Mouse (Mus musculus): ENCODE results near the gene Slc9a3. TPM values are rescaled to one million over a fixed set of nuclear protein-coding genes. Genes with fewer than 3 reads are reported as not detected.

The Slc9a3 gene
- polyA plus RNA-seq, 1 experiment from 2014 or later = 0.30 TPM

DNA sequence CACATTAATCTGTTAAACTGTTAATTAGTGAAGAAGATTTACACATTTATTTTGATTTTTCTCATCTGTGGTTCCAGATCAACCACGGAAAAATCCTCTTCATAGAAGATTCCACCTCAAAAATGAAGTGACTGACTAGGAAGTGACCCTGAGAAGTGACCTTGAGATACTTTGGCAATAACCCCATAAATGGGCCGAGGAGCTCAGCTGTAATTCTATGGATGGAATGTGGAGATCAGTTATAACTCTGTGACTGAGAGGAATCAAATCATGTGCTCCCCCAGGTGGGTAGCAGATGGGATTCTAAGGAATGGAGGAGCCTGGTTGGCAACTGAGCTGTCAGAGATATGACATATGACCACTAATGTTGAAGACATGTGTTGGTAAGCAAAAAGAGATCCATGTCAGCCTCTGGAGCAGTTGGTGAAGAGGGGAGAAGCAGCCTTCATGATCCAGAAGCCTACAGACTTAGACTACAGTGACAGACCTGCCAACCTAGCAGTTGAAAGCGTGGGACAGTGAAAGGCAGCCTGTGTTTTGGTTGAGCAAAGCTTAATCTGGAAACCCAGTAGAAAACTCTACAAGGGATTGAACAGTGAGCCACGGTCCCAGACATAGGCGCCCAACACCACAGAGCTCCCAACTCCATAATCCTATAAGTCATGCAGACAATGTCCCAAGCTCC lies 61.9 kb downstream of the Slc9a3 start:
- Histone ChIP-seq H3K4me2 (ENCODE audit: low read length) (no peak overlapping the region), H3K9ac (ENCODE audit: low read length) (no peak overlapping the region), H3K9me3 (ENCODE audit: control insufficient read depth, low read length) (no peaks in the 10 kb centered on the region), H3K4me1 (ENCODE audit: control insufficient read depth in 2 of 2, insufficient read depth in 2 of 2, low read length in 2 of 2) (no peaks in the 10 kb centered on the region), H3K27ac (replicated peaks in 1 of 2; ENCODE audit: control insufficient read depth in 1 of 2, insufficient read depth in 1 of 2, low read depth in 2 of 2, low read length in 2 of 2) (no peak overlapping the region), H3K4me3 (ENCODE audit: control insufficient read depth in 1 of 2, insufficient read depth in 1 of 2, low read depth in 1 of 2, low read length in 2 of 2) (no peak overlapping the region), H3K36me3 (ENCODE audit: control insufficient read depth, insufficient read depth, low read length) (peaks cover 71% of the 10 kb centered on the region), H3K27me3 (ENCODE audit: control insufficient read depth, insufficient read depth, low read length) (no peaks in the 10 kb centered on the region)
- 92% methylated on average over 5 of the region's 5 CpGs for WGBS
- no peak for ATAC-seq (ENCODE audit: insufficient number of reproducible peaks, insufficient read depth, low FRiP score, low read depth)

DNA sequence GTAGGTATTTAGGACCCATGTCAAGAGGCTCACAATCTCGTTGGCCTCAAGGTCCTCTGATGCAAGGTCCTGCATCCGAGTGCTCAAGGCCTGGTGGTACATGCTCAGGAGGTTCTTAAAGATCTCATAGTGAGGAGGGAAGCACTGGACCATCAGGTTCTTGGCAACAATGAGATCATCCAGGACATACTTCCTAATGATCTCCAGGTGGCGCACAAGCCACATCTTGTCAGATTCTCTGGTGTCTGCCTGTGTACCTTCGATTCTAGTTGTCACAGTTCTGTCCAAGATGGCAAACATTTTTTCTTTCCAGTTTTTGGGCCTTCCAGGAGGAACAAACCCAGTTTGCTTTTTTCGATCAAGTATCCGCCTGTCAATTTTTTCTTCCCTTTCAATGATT lies 71.4 kb downstream of the Slc9a3 start:
- peaks cover 84% of the 10 kb centered on the region for H3K36me3 ChIP-seq (ENCODE audit: control insufficient read depth, insufficient read depth, low read length)
- WGBS = 77% methylated on average over 6 of the region's 6 CpGs
- H3K4me3 ChIP-seq (ENCODE audit: control insufficient read depth in 1 of 2, insufficient read depth in 1 of 2, low read depth in 1 of 2, low read length in 2 of 2) = no peak overlapping the region

DNA sequence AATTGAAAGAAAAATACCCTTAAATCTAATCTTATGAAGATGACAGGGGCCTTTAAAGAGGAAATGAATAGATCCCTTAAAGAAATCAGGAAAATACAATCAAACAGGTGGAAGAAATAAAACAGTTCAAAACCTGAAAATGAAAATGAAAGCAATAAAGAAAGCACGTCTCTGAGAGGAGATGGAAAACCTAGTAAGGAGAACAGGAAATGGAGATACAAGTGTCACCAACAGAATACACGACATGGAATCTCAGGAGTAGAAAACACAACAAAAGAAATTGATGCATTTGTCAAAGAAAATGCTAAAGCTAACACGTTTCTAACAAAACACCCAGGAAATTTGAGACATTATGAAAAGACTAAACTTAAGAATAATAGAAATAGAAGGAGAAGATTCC lies 75.2 kb downstream of the Slc9a3 start:
- no peak overlapping the region for H3K27ac ChIP-seq (replicated peaks in 1 of 2; ENCODE audit: control insufficient read depth in 1 of 2, insufficient read depth in 1 of 2, low read depth in 2 of 2, low read length in 2 of 2)
- H3K36me3 ChIP-seq (ENCODE audit: control insufficient read depth, insufficient read depth, low read length) = peaks cover 66% of the 10 kb centered on the region
- H3K9me3 ChIP-seq (ENCODE audit: control insufficient read depth, low read length) = no peaks in the 10 kb centered on the region
- ATAC-seq (ENCODE audit: insufficient number of reproducible peaks, insufficient read depth, low FRiP score, low read depth) = no peak
- no peaks in the 10 kb centered on the region for H3K4me1 ChIP-seq (ENCODE audit: control insufficient read depth in 2 of 2, insufficient read depth in 2 of 2, low read length in 2 of 2)
- no peak overlapping the region for H3K4me3 ChIP-seq (ENCODE audit: control insufficient read depth in 1 of 2, insufficient read depth in 1 of 2, low read depth in 1 of 2, low read length in 2 of 2)
- no peak overlapping the region for H3K4me2 ChIP-seq (ENCODE audit: low read length)
- no peaks in the 10 kb centered on the region for H3K27me3 ChIP-seq (ENCODE audit: control insufficient read depth, insufficient read depth, low read length)
- 75% methylated on average over 3 of the region's 3 CpGs for WGBS
- H3K9ac ChIP-seq (ENCODE audit: low read length) = no peak overlapping the region

More for the DNA sequence above, 71.4 kb downstream of the Slc9a3 start:
- Histone ChIP-seq H3K27me3 (ENCODE audit: control insufficient read depth, insufficient read depth, low read length) (no peaks in the 10 kb centered on the region), H3K9ac (ENCODE audit: low read length) (no peak overlapping the region), H3K4me1 (ENCODE audit: control insufficient read depth in 2 of 2, insufficient read depth in 2 of 2, low read length in 2 of 2) (no peaks in the 10 kb centered on the region), H3K9me3 (ENCODE audit: control insufficient read depth, low read length) (no peaks in the 10 kb centered on the region), H3K4me2 (ENCODE audit: low read length) (no peak overlapping the region), H3K27ac (replicated peaks in 1 of 2; ENCODE audit: control insufficient read depth in 1 of 2, insufficient read depth in 1 of 2, low read depth in 2 of 2, low read length in 2 of 2) (no peak overlapping the region)
- no peak for ATAC-seq (ENCODE audit: insufficient number of reproducible peaks, insufficient read depth, low FRiP score, low read depth)

DNA sequence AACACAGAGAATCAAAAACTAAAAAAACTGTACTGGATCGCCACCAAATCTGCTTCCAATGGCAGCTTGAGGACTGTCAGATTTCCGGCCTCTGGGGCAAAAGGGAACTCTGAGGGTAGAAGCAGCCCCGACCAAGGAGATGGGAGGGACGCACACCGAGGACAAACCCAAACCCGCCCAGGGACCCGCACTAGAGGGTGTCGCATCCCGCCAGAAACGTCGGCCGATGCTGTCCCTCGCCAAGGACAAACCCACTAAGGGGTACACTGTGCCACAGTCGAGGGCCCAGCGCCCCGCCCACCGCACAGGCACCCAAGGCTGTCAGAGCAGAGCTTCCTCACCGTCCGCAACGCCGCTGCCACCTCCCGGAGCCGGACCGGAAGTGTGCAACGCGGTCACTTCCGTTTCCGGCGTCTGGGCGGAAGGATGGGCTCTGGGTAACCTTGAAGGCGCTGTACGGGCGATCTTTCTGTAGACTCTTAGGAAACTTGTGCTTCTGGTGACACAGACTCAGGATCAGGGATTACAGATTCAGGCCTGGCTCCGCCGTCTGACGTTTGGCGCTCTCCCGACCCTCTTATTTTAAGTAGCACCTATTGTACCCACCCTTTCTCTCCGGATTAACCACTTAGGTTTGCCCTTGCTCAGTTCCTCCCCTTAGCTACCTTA lies 87.2 kb downstream of the Slc9a3 start, which contains the start of gene Exoc3:
Gene Exoc3, minus strand, starts transcription at position 416 of the 669 bp plus-strand sequence.
- Histone ChIP-seq H3K27ac (replicated peaks in 1 of 2; ENCODE audit: control insufficient read depth in 1 of 2, insufficient read depth in 1 of 2, low read depth in 2 of 2, low read length in 2 of 2) (peak within 1 kb of the TSS; percentile 95 to 99), H3K9me3 (ENCODE audit: control insufficient read depth, low read length) (no peaks in the 10 kb centered on the region), H3K27me3 (ENCODE audit: control insufficient read depth, insufficient read depth, low read length) (no peaks in the 10 kb centered on the region), H3K4me1 (ENCODE audit: control insufficient read depth in 2 of 2, insufficient read depth in 2 of 2, low read length in 2 of 2) (peaks cover 3 to 13% of the 10 kb centered on the region in 2 experiments), H3K4me3 (ENCODE audit: control insufficient read depth in 1 of 2, insufficient read depth in 1 of 2, low read depth in 1 of 2, low read length in 2 of 2) (peak within 1 kb of the TSS; percentile 81 to 99), H3K9ac (ENCODE audit: low read length) (peak within 1 kb of the TSS; percentile 86), H3K4me2 (ENCODE audit: low read length) (peak within 1 kb of the TSS; percentile 83), H3K36me3 (ENCODE audit: control insufficient read depth, insufficient read depth, low read length) (peaks cover 33% of the 10 kb centered on the region)
- WGBS = 0% methylated on average over 37 of the region's 39 CpGs
- peak; percentile 90 for ATAC-seq (ENCODE audit: insufficient number of reproducible peaks, insufficient read depth, low FRiP score, low read depth)

DNA sequence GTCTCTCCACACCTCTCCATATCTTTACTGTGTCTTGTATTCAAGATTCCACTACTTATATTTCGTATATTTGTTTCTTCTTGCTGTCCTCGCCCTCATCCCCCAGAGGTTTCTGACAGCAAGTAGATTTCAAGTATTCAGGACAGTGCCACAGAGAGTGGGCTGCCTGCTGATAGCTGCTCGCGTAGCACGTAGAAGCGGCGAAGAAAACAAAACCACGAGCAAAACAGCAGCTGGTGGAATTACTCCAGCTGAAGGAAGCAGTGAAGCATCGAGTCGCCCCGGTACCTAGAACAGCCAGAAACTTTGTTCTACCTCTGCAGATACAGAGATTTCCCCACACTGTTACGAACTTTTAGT lies 87.7 kb downstream of the Slc9a3 start:
- Histone ChIP-seq H3K4me2 (ENCODE audit: low read length) (peak overlapping the region; percentile 83), H3K4me3 (ENCODE audit: control insufficient read depth in 1 of 2, insufficient read depth in 1 of 2, low read depth in 1 of 2, low read length in 2 of 2) (peak overlapping the region; percentile 81 to 99), H3K4me1 (ENCODE audit: control insufficient read depth in 2 of 2, insufficient read depth in 2 of 2, low read length in 2 of 2) (peaks cover 3 to 13% of the 10 kb centered on the region in 2 experiments), H3K9ac (ENCODE audit: low read length) (peak overlapping the region; percentile 86), H3K9me3 (ENCODE audit: control insufficient read depth, low read length) (no peaks in the 10 kb centered on the region), H3K27ac (replicated peaks in 1 of 2; ENCODE audit: control insufficient read depth in 1 of 2, insufficient read depth in 1 of 2, low read depth in 2 of 2, low read length in 2 of 2) (peak overlapping the region; percentile 95 to 99), H3K27me3 (ENCODE audit: control insufficient read depth, insufficient read depth, low read length) (0 out of 2 replicates have a peak, but pooled peaks cover 5% of the 10 kb centered on the region), H3K36me3 (ENCODE audit: control insufficient read depth, insufficient read depth, low read length) (peaks cover 28% of the 10 kb centered on the region)
- 20% methylated on average over 12 of the region's 12 CpGs for WGBS
- ATAC-seq (ENCODE audit: insufficient number of reproducible peaks, insufficient read depth, low FRiP score, low read depth) = 0 out of 2 replicates have a peak, but pooled peaks have one; percentile 20

DNA sequence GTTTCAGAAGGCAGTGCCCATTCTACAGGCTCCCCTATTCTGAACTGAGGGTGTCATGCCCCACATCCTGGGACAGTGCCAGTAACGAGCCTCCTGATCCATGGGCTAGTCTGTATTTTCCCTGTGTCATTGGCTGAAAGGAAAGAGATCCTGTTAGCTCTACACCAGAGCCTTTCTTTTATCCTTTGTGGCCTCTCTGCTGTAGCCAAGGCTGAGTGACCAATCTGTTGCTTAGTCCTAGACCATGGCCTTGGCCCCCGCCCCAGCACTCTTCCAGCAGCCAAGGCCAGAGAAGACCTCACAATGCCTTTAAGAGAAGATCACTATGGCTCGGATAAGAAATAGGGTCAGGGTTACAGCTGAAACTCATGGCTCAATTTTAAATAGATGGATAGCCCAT lies 97.2 kb downstream of the Slc9a3 start:
- 69% methylated on average over 3 of the region's 3 CpGs for WGBS
- H3K4me2 ChIP-seq (ENCODE audit: low read length) = no peak overlapping the region
- H3K36me3 ChIP-seq (ENCODE audit: control insufficient read depth, insufficient read depth, low read length) = no peaks in the 10 kb centered on the region
- no peak for ATAC-seq (ENCODE audit: insufficient number of reproducible peaks, insufficient read depth, low FRiP score, low read depth)
- H3K27ac ChIP-seq (replicated peaks in 1 of 2; ENCODE audit: control insufficient read depth in 1 of 2, insufficient read depth in 1 of 2, low read depth in 2 of 2, low read length in 2 of 2) = no peak overlapping the region
- H3K4me3 ChIP-seq (ENCODE audit: control insufficient read depth in 1 of 2, insufficient read depth in 1 of 2, low read depth in 1 of 2, low read length in 2 of 2) = no peak overlapping the region
- H3K27me3 ChIP-seq (ENCODE audit: control insufficient read depth, insufficient read depth, low read length) = 0 out of 2 replicates have a peak, but pooled peaks cover 5% of the 10 kb centered on the region
- no peaks in the 10 kb centered on the region for H3K4me1 ChIP-seq (ENCODE audit: control insufficient read depth in 2 of 2, insufficient read depth in 2 of 2, low read length in 2 of 2)
- no peak overlapping the region for H3K9ac ChIP-seq (ENCODE audit: low read length)
- no peaks in the 10 kb centered on the region for H3K9me3 ChIP-seq (ENCODE audit: control insufficient read depth, low read length)
